Mouse (Mus musculus): ENCODE data around the gene Dpp9.

DNA sequence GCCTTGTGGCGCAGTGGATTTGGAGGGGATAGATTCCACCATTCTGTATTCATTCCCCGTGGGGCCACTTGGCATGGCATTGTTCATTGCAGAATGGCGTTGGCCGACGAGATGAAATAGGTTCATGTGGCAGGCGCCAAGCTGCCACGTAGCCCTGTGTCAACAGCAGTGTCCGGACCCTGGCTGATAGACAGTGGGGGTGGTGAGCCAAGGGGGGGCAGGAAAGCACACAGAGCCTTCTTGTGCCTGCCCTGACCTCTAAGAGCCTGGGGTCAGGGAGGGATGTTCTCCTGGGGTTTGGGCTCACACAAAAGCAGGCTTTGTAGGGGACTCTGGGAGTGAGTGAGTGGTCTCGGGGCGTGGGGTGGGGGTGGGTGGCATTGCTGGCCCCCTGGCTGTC lies 48.1 kb downstream of the Dpp9 start:
- TF ChIP-seq CTCF (IDR thresholded peaks at IDR 0.05; ENCODE audit: borderline replicate concordance, insufficient read depth, low read depth, low read length) (no peak), POLR2A (IDR thresholded peaks at IDR 0.05; ENCODE audit: borderline replicate concordance, insufficient read depth, low read length) (no peak)
